Mouse (Mus musculus): ENCODE measurements around the gene Amigo1.

Amigo1 gene

GRCm38 (mm10) chr3:108184742-108185141 lies 1.4 kb upstream of the Amigo1 start:
- DNase-seq (ENCODE audit: low spot score): no peak

GRCm38 (mm10) chr3:108185460-108186097 lies 556 bp upstream of the Amigo1 start:
- DNase-seq (ENCODE audit: low spot score): no peak

GRCm38 (mm10) chr3:108187111-108187795 lies 1.1 kb downstream of the Amigo1 start:
- no peak for DNase-seq (ENCODE audit: low spot score)

DNA sequence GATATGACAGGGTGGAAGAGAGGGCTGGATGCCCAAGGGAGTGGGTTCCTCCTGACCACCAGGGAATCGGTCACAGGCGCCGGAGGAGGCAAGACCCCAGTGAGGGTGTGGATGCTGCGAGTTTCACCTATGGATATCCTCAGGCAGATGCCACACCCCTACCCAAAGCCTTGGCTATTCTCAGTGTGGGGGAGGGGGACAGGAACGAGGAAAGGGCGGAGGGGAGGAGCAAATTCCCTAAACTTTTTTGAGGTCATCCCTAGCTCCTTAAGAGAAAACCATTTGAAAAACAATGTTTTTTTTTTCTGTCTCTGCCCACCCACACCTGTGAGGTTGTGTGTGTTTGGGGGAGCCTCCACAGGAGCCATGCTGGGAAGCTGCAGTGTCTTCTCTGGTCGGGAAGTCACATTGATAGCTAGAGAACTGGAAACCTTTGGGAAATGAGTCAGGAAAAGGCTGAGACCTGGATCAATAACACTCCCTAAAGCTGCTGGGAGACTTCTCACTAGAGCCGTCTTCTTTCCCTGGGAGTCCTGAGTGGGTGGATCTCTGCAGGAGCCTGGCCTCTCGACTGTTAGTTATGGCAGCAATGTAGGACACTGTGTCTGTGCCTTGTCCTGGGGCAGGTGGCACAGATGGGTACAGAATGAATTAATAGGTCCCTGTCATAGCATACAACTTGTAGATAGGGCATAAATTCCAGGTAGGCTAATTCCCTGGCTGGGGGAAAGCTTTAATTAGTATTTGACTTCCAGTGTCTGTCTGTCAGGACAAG lies 2.8 kb downstream of the Amigo1 start:
- no peak for DNase-seq (ENCODE audit: low spot score)

GRCm38 (mm10) chr3:108189897-108190296 lies 3.8 kb downstream of the Amigo1 start:
- DNase-seq (ENCODE audit: low spot score): no peak

DNA sequence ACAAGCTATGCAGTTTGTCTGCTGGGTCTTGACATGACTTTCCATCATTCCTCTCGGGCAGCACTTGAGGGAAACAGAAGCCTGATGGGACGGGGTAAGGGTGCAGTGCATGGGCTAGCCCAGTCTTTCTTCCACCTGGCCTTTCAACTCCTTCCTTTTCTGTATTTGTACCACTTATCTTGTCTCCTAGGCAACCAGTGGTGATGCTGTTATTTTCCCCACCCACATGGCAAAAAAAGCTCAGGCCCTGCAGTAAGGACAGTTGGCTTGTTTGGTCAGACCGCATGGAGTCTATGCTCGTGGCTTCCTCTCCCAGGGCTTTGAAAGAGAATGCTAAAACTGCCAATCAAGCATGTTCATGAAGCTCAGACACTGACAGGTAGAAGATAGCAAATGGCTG lies 7.6 kb downstream of the Amigo1 start:
- DNase-seq (ENCODE audit: low spot score): no peak

DNA sequence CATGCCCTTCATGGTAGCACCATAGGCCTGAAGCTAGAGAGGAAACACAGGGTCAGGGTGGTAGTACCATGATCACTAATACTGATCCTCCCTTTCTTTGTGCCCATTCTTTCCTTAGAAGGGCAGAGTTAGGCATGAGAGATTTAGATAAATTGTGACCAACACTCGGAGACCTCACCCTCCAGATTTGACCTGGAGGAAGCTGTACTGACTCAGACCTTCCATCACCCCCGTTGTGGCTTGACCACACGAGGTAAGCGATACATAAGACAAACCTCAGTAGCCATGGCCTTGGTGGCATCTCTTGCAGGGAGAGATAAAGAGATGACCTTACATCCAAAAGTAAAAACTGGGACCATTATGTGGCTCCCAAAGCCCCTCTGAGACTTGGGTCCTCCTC lies 9.2 kb downstream of the Amigo1 start:
- no peak for DNase-seq (ENCODE audit: low spot score)

DNA sequence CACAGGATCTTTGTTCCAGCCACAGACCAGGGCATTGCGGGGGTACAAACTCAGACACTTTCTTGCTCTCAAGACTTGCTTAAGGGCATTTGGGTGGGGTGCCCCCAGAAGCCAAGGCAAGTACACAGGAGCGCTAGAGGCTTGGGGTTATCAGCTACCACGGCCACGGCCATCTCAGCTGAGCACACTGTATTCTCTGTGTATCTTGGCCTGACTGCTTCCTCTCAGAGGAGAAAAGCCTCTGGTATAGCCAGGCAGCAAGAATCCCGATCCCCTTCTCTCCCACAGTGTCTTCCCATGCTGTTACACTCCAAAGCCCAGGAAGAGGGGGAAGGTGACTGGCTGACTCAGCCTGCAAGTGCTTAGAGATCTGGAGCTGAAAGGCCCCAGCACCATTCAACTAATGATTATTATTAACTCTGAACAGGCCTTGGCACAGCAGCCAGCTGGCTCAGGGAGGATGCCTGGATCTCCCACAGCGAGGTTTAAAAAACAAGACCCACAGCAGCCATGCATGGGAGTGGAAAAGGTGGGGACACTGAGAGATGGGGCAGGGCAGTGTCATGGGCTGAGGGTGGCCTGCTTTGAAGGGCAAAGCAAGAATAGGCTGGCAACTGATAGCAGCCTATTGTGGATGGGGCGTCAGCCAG lies 9.9 kb downstream of the Amigo1 start:
- peak; percentile 65 for DNase-seq (ENCODE audit: low spot score)

- peak; percentile 68 for DNase-seq (ENCODE audit: low spot score)
These were observed 10.9 kb downstream of the Amigo1 start for GRCm38 (mm10) chr3:108197066-108197497.

GRCm38 (mm10) chr3:108199231-108199630 lies 13.1 kb downstream of the Amigo1 start:
- DNase-seq (ENCODE audit: low spot score): no peak

- DNase-seq (ENCODE audit: low spot score): peak; percentile 85
These were observed 14.5 kb downstream of the Amigo1 start, which contains the start of gene Cyb561d1 for GRCm38 (mm10) chr3:108200329-108201323. Gene Cyb561d1 (minus strand): TSS chr3:108201212.

GRCm38 (mm10) chr3:108202506-108202905 lies 16.4 kb downstream of the Amigo1 start:
- no peak for DNase-seq (ENCODE audit: low spot score)

DNA sequence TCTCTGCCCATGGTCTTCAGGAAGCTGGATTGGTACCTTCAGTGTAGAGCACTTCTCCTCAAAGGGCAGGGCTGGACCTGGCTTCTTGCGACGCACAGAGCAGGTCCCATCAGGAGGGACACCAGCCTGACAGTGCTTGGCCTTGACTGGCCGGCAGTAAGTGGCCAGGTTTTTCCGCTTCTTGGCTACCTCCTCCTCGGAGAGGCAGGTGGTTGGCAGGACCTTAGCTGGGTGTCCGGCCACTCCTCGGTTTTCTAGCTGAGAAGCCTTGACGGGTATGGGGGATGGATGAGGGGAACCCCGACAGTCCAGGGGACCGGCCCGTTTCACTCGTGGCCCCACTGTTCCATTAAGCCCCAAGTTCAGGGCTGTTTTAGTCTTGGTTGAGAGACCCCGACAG lies 17.1 kb downstream of the Amigo1 start:
- DNase-seq (ENCODE audit: low spot score): no peak

DNA sequence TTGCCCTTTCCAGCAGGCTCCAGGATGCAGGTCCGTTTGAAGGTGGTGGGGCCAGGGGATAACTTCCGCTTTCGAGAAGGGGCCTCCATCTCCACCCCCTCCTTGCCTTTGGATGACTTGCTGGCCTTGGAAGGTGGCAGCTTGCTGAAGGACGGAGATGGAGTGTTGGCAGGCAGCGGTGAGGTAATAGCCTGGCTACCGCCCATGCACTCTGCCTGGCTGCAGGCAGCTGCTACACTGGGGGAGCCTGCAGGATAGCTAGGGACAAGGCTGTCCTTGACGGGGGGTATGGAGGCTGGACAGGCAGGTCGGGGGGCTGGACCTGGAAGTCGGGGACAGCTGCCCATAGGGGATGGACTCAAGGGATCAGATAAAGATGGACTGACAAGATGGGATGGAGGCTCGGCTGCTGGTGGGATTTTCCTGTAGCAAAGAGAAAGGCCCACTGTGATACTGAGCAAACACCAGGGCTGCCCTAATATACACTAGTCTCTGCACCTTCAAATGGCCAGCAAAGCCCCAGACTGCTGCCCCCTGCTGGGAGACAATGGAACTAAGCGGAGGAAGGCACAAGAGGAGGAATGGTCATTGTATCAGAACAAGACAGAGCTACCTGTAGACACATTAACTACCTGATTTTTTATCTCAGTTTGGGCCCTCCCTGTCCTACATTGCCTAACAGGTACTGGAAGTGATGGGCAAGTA lies 17.6 kb downstream of the Amigo1 start:
- no peak for DNase-seq (ENCODE audit: low spot score)

DNA sequence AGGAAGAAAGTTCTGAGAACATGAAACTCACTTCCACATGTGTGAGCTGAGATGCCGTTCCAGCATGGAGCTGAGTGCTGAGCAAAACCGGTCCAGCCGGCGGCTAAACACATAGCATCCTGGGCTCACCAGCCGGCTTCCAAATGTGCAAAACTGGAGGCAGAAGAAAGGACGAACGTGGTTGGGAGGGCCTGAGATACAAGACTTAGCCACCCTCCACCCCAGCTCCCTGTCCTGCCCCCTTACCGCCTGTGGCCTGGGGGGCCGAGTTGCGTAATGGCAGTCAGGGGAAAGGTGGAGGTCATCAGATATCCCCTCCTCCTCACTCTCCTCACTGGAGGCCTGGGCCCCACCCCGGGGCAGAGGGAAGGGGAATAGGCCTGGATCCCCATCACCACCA lies 18.3 kb downstream of the Amigo1 start:
- DNase-seq (ENCODE audit: low spot score): no peak

- DNase-seq (ENCODE audit: low spot score): no peak
These were observed 19.5 kb downstream of the Amigo1 start for GRCm38 (mm10) chr3:108205601-108206000.

GRCm38 (mm10) chr3:108206731-108207375 lies 20.7 kb downstream of the Amigo1 start:
- no peak for DNase-seq (ENCODE audit: low spot score)

DNA sequence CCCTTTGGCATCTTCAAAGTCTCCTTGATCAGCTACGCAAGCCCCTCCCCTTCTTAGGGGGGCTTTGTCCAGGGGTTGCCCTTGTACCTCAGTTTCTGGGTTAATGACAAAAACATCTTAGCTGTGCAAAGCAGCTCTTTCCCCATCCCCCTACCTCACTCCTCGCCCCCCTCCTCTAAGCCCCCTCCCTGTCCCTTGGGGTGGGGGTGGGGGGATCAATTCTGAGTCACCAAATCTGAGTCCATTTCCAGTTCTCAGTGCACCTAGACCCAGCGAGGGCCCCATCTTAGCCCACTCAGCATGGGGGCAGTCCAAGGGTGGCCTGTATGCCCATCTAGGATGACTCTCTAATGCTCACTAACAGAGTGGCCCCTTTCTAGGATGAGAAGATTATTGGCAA lies 22.9 kb downstream of the Amigo1 start:
- DNase-seq (ENCODE audit: low spot score): no peak

DNA sequence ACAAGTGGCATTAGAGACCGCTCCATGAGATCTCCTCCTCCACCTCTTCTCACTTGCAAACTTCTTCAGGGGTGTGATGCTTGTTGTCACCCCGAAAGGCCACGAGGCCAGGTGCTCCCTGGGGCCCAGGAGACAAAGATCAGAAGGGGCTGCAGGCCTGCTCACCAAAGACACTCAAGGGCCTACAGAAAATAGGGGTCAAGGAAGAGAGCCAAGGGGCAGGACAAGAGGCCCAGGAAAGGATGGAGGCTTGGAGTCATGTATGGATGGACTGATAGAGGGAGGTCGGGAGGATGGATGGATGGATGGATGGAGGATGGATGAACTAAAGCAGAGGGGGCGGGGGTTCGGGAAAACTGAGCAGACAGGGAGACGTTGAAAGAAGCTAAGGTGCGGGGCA lies 23.4 kb downstream of the Amigo1 start:
- DNase-seq (ENCODE audit: low spot score): no peak

Measured in left cerebral cortex, adult 11 months (tissue).